Mouse (Mus musculus) forebrain, embryonic 15.5 days (tissue): ENCODE measurements around the gene Lor. TPM values are rescaled to one million over a fixed set of nuclear protein-coding genes. Genes with fewer than 3 reads are reported as not detected.

ENCODE experiments used
- microRNA-seq: library from miRNA; unstranded; fragments of <30 nt; microRNA quantifications from one replicate; pipeline ENCODE4, GENCODE M21; 2016
- polyA plus RNA-seq: library from polyadenylated mRNA; unstranded; fragments of >200 nt; fragmentation: Nextera tagmentation; extraction: Ambion mirVana; gene quantifications from 2 replicates; pipeline ENCODE4 v1.2.1, GENCODE M21; 2015

The Lor gene
- polyA plus RNA-seq, 1 experiment from 2014 or later = 3.5 TPM

Small RNA genes within 50 kb of the gene (microRNA-seq; reads per million reads assigned to microRNA genes)
- not detected for gene Gm25145

Other genes starting within 250 kb of the Lor start
- gene Pglyrp3, start 68.6 kb downstream of the Lor start, polyA plus RNA-seq = not detected in 2 replicates
- not detected in 2 replicates for gene Prr9, start 40.8 kb upstream of the Lor start, polyA plus RNA-seq
- gene Lelp1, start 59.6 kb upstream of the Lor start, polyA plus RNA-seq = not detected in 2 replicates
- not detected in 2 replicates for gene Sprr2a1, start 132.7 kb upstream of the Lor start, polyA plus RNA-seq
- not detected in 2 replicates for gene Sprr2a2, start 132.8 kb upstream of the Lor start, polyA plus RNA-seq
- gene Sprr2a3, start 202.3 kb upstream of the Lor start, polyA plus RNA-seq = not detected in 2 replicates
- gene Sprr2b, start 233.5 kb upstream of the Lor start, polyA plus RNA-seq = not detected in 2 replicates